Mouse (Mus musculus) cerebellum, postnatal 10 days (tissue): ENCODE measurements around the gene Itga3.
A peak's percentile ranks its signal among the peaks of the same experiment; 100 is the strongest.

Experiments
- DNase-seq, 2 experiments: peaks; one replicate each; pipeline ENCODE4 v3.0.0; 2021; ENCODE audit warnings: mixed read lengths in 2 of 2

Gene Itga3

DNA sequence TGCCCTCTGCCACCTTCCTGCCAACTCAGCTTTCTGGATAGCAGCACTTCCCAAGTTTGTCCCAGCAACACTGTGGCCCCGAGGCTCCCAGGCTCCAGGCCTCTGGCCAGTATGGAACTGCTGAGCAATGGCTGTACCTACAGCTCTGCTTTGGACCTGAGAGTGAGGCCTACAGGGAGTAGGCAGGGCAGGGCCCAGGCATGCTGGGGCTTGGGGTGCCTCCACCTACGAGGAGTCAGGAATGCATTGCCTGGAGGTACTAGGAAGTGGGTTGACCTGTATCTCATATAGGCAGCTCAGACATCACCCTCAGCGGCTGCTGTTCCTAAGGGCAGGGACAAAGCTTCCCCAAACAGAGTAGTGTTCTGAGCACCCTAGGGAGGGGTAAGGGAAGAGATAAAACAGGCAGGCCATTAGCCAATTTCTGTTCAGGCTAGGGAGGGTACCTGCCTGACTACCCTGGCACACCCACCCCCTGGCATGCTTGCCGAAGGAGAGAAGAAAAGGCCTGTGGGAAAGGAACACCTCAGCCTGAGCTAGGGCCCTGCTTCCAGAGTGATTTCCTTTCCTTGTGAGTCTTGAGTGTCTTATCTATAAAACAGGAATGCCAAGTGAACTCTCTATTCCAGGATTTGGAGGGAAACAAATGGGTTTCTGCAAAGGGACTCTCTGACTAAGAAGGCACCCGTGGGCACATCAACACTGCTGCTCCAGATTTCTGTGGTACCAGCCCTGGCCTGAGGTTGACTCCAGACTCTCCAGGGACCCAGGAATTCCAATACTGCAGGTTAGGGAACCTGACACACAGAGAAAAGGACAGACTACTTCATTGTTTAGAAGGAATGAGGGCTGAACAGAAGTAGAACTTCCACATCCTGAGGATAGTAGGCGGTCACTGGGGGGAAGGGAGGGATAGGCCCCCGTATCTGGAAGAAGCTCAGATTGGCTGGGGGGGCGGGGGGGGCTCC, 6.2 kb downstream of the Itga3 start:
- DNase-seq = no peak

- DNase-seq = no peak
Measured at GRCm38 (mm10) chr11:95069226-95069957, 7.2 kb downstream of the Itga3 start.

GRCm38 (mm10) chr11:95056768-95057501, 19.7 kb downstream of the Itga3 start:
- no peak for DNase-seq

DNA sequence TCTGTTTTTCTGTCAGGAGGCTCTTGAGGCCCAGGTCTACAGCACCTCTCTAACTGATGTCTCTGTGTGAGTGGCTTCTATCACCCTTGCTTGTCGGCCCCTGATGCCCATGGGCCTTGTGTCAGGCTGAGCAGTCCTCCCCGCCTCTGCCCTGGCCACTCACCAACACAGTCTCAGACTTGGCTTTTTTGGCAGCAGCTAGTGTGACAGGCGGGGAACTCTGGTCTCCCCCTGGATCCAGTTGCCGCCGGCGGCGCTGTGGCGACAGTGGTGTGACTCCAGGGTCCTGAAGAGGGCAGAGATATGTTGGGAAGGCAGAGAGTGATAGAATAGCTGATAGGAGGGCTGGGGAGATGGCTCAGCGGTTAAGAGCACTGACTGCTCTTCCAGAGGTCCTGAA, 23.5 kb downstream of the Itga3 start:
- DNase-seq = peak in 1 of 2 experiments; percentile 64

- DNase-seq = peak; percentile 84 to 85
Measured at GRCm38 (mm10) chr11:95046980-95047680, 29.5 kb downstream of the Itga3 start.

DNA sequence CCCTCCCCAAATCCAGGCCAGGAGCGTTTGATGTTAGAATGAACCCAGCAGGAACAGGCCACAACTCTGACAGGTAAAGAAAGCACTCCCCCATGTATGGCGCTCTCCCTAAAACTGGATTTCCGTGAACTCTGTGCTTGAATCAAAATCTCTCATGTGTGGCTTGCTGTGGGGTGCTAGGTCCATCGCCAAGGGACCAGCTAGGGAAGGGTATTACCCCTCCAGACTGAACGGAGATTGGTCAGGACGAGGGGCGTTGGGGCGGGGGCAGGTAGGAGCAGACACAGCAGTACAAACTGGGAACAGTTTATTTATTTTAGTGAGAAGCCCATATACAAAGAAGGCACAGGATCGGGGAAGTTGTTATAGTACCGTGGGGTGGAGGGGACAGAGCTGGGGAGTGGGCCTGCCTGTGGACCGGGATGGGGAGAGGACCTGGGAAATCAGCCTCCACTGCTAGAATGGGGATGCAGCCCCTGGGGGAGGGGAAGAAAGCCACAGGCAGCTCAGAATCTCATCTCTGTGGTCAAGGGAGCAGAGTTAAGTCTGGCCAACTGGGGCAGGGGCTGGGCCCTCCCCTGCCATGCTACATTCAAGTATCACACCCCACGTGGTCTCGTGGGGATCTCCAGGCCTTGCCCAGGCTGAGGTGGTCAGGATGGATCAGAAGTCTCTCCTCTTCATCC, 32.3 kb downstream of the Itga3 start:
- DNase-seq = no peak

DNA sequence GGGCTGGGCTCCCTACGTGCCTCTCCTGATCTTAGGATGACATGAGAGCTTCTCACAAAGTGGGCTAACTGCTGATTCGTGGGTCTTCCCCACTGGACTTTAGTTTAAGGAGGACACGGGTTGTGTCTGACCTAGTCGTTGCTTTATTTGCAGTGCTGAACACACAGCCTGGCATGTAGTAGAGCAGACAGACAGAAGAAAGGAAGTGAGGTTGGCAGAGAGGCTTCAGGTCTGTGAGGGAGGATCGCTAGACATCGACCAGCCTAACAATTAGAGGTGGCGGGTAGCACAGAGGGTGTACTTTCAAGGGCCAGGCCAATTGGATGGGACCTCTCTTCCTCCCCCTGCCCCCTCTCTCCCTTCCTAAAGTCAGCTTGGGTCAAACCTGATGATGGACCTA, 33.0 kb downstream of the Itga3 start:
- DNase-seq = no peak

- peak in 1 of 2 experiments; percentile 21 for DNase-seq
Measured at GRCm38 (mm10) chr11:95043060-95043459, 33.5 kb downstream of the Itga3 start.

GRCm38 (mm10) chr11:95042096-95042495, 34.5 kb downstream of the Itga3 start:
- peak; percentile 93 to 95 for DNase-seq

DNA sequence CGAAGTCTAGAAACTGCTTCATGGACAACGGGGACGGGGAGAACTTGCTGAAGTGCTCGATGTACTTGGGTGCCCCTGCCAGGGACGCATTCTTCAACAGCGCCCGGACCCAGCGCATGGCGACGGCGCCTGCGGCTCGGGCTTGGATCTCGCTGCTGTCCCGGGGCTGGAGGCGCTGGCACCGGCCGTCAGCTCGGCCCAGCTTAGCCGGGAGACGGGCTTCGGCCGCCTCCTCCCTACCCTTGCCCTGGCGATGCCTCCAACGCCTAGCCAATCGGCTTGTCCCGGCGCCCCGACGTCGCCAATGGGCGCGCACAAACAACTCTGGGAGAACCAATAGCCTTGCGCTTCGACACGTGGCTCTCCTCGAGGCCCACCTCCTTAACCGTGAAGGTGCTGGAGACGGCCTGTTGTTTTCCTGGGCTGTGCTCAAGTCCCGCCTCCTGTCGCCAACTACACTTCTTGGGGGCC, 35.4 kb downstream of the Itga3 start, which contains the start of gene Pdk2:
TSS of gene Pdk2 (minus strand) at position 216 of the 471 bp plus-strand sequence.
- peak; percentile 94 to 97 for DNase-seq

DNA sequence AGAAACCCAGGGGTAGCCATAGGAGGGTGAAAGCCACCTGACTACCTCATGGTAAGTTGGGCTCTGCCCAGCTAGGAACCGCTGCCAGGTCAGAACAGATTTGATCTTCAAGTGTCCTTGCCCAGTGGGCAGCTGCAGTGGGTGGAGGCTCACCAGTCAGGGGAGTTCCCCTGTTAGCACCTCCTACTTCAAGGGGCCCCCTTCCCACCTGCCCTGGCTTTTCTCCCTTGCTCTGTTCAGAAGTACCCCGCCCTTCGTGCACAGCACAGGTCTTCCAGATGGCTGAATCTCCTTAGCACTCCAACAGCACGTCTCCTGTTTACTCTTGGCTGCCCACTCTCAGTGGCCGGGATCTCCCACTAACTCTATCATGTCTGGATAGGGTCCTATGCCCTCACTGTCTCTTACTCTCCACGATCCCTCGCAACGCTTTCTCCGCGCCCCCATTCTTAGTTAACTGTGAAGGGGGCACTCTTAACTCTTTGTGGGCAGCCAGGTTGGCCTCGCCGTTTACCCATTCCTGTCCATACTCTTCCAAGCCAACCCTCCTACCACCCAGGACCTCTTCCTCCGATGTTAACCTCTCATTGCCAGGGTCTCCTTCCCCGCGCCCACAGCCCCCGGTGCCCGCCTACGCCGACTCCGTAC, 36.0 kb downstream of the Itga3 start:
- DNase-seq = peak; percentile 87 to 88

- peak; percentile 76 to 77 for DNase-seq
Measured at GRCm38 (mm10) chr11:95039766-95040165, 36.8 kb downstream of the Itga3 start.

- DNase-seq = peak; percentile 20 to 48
Measured at GRCm38 (mm10) chr11:95038818-95039655, 37.6 kb downstream of the Itga3 start.

- DNase-seq = peak; percentile 56 to 59
Measured at GRCm38 (mm10) chr11:95038156-95038817, 38.3 kb downstream of the Itga3 start.

- DNase-seq = peak; percentile 79 to 91
Measured at GRCm38 (mm10) chr11:95037306-95037705, 39.3 kb downstream of the Itga3 start.

GRCm38 (mm10) chr11:95036521-95036920, 40.1 kb downstream of the Itga3 start:
- DNase-seq = peak in 1 of 2 experiments; percentile 14

DNA sequence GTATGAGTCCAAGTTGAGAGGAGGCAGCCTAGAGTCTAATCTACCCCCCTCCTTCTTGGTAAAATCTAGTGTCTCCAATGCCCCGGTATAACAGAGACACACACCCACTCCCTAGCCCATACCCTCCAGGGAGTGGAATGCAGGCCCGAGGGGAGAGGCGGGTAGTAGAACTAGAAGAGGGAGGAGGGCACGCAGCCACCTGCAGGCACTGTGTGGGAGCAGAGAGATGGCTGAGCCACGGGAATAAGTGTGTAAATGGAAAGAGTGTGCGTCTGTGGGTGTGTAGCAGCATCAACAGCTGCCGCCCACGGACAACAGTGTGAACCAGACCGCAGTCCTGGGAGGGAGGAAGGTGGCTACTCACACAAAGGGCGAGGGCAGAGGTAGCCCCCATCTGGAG, 41.7 kb downstream of the Itga3 start:
- DNase-seq = peak in 1 of 2 experiments; percentile 23

DNA sequence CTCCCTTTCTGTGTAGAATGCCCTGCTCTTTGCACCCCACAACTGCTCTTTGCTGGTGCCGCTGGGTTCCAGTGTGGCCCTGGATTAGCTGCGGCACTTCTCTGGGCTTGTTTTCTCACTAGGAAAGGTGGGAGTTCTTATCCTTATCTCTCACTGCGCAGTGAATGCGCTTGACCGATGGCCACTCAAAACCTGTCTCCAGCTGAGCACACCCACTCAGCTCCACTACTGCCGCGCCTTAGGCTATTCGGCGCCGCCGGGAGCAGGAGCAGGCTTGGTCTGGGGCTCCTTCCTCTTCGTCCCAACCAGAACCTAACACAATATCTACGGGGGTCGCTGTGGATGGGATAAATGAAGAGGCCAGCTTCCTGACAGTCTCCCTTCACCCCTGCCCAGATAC, 43.0 kb downstream of the Itga3 start:
- DNase-seq = no peak

- no peak for DNase-seq
Measured at GRCm38 (mm10) chr11:95032945-95033344, 43.7 kb downstream of the Itga3 start.
